Mouse (Mus musculus) CH12F3 (cell line): ENCODE measurements around the gene Tmem223.

Source experiments
- in situ Hi-C: fragments of 300-500 bp; cut with MboI; formaldehyde crosslinking; loops from 2 replicates; pipeline ENCODE4 v1.14.3; 2020; ENCODE audit warnings: low sequenced_read_pairs

Tmem223 gene

GRCm38 (mm10) chr19:8742176-8742575 is 28.6 kb upstream of the Tmem223 start:
- in situ Hi-C loops: no loop called here

GRCm38 (mm10) chr19:8745382-8745781 is 25.4 kb upstream of the Tmem223 start:
- in situ Hi-C loops: no loop called here

DNA sequence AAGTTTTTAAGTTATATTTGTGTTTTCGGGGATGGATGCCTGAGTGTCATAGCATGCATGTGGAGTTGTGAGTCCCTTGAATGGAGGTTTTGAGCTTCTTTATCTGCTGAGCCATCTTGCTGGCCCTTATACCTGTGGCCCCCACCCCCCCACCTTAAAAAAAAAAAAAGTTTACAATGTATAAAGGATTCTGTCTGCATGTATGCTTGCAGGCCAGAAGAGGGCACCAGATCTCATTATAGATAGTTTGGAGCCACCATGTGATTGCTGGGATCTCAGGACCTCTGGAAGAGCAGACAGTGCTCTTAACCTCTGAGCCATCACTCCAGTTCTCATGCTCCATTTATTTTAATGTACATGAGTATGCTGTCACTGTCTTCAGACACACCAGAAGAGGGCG is 23.4 kb upstream of the Tmem223 start:
- in situ Hi-C loops: no loop called here

GRCm38 (mm10) chr19:8755652-8756051 is 15.1 kb upstream of the Tmem223 start:
- in situ Hi-C loops: no loop called here

DNA sequence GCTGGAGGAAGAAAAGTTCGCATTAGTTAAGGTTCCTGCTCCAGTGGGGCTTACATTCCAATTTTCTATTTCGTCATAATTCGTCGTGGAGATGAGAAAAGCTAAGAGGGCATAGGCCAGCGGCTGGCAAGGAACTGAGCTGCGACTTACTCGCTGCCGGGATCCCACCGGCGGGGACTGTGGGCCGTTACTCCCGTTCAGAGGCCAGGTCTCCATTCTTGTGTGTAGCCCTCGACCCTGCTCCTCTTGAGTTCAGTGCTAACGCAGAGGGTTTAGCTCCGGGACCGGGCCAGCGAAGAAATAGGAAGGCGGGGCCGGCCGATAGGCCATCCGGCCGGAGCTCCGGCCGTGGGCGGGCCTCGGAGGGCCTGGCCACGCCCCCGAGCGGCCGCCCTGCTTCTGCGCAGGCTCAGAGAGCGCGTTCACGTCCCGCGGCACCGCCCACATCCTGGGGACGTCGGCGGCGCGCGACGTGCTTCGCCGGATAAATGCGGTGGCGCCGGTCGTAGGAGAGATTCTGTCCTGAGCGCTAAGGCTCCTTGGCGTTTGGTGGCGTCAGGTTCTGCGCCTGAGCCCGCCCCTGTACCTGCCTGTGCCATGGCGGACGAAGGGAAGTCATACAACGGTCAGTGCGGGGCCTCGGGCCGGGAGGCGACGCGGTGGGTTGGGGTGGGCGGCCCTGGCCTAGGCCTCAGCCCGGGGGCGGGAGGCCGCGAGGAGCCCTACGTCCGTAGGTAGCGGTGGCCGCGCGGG is 14.0 kb upstream of the Tmem223 start, which contains the start of gene Nxf1:
Gene Nxf1 (plus strand): TSS at position 439 of the 753 bp plus-strand sequence.
- in situ Hi-C loops: no loop called here

- in situ Hi-C loops: no loop called here
These were observed 13.3 kb upstream of the Tmem223 start for GRCm38 (mm10) chr19:8757471-8757998.

GRCm38 (mm10) chr19:8758899-8759298 is 11.9 kb upstream of the Tmem223 start:
- in situ Hi-C loops: no loop called here

DNA sequence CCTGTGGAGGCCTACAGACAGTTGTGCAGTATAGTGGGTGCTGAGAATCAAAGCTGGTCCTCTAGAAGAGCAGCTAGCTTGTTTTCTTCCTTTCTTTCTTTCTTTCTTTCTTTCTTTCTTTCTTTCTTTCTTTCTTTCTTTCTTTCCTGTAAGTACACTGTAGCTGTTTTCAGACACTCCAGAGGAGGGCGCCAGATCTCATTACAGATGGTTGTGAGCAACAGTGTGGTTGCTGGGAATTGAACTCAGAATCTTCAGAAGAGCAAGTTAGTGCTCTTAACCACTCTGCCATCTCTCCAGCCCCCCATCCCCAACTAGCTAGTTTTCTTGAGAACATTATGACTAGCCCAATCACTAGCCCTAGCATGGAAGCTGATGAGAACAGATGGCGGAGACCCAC is 10.0 kb upstream of the Tmem223 start:
- in situ Hi-C loops: no loop called here

GRCm38 (mm10) chr19:8763276-8763675 is 7.5 kb upstream of the Tmem223 start:
- in situ Hi-C loops: no loop called here

- in situ Hi-C loops: no loop called here
These were observed 5.2 kb upstream of the Tmem223 start for GRCm38 (mm10) chr19:8765562-8765961.

- in situ Hi-C loops: no loop called here
These were observed 2.2 kb downstream of the Tmem223 start for GRCm38 (mm10) chr19:8772996-8773395.

DNA sequence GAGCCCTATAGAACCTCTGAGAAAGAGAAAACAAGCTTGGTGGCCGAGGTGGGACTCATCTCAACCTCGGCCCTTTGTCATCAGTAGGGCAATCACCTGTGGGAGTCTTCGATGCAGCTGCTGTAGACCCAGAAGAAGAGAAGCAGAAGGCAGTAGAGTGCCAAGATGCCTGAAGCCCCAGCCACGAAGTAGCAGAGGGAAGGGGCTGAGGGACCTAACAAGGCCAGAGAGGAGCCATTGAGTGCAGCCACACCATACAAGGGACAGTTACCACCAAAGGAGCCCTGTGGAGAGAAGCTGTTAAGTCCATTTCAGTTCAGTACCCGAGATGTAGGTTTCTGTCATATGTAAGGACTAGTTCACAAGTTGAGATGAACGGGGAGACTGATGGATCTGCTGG is 2.6 kb downstream of the Tmem223 start:
- in situ Hi-C loops: no loop called here

DNA sequence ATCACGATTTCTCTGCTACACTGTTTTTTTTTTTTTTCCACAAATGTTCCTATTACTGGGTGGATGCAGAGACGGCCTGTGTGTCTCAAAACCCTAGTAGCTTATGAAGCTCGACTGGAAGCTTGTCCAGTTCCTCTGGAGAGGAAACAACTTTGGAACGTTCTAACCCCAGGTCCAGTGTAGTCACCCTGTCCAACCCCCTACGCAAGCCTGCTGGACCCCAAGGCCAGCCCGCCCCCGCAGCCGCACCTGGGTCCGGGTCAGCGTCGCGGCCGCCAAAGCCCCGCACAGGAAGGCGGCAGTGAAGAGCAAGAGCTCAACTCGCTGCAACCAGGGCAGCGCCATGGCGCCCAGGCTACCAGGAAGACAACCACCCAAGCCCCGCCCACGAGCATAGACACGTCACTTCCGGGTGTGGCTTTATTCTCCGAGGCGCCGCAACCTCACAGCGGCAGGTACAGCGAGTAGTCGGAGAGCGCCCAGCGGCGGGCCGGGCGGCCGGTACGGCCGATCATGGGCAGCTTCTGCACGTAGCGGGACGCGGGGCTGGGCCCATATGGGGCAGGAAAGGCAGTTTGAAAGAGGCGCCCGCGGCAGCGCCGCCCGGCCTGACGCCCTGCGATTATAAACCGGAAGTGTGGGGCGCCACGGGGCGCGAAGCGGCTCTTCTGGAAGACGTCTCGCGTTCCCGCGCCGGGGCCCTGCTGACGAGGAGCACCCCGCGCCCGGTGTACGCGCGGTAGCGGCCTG is 3.5 kb downstream of the Tmem223 start, which contains the start of gene Tmem179b:
Gene Tmem179b (minus strand): TSS at position 382 of the 750 bp plus-strand sequence.
- in situ Hi-C loops: no loop called here

- in situ Hi-C loops: no loop called here
These were observed 4.2 kb downstream of the Tmem223 start for GRCm38 (mm10) chr19:8774951-8775421.

DNA sequence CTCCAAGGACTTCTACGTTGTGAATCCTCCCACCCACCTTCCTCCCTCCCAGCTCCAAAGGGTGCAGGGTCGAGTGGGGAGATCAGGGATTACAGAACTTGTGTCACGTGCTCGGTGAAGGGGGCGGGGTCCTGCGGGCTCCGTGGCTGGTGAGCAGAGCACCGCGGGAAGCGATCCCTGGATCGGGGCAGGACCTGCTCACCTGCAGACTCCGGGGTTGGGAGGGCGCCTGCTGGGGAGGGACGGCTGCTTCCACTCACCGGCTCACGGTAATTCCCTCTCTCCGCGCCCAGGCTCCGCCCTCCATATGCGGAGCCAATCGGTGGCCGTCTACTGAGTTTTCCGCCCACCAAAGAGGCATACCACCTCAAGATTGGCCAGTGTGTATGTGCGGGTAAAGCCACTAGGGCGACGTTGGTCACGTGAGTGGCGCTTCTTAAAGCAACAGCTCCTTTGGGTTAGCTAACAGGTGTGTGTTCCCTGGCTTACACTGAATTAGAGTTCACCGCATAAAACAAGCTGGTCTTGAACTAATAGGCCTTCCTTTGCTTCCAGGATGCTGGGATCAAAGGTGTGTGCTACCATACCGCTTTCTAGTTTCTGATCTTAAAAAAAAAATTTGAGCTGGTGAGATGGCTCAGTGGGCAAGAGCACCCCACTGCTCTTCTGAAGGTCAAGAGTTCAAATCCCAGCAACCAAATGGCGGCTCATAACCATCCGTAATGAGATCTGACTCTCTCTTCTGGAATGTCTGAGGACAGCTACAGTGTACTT is 15.4 kb downstream of the Tmem223 start, which contains the start of gene Taf6l:
Gene Taf6l (minus strand): TSS at position 410 of the 774 bp plus-strand sequence.
- in situ Hi-C loops: no loop called here

DNA sequence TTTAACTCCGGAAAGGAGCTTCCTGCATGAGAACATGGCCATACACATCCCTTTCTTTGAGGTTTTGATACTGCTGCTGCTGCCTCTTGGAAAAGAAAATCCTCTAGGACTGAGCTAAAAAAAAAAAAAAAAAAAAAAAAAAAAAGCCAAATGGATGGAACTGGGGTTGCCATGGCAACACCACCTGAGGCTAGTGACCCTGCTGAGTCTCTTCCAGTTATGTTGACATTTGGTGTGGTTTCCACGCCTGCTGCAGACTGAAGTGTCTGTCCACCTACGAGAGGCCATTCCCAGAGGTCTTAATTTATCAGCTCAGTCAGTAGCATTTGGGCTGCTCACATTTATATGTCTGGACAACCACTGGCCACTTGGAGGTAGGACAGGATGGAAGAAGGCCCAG is 17.7 kb downstream of the Tmem223 start:
- in situ Hi-C loops: no loop called here

- in situ Hi-C loops: no loop called here
These were observed 18.4 kb downstream of the Tmem223 start for GRCm38 (mm10) chr19:8789171-8789570.

DNA sequence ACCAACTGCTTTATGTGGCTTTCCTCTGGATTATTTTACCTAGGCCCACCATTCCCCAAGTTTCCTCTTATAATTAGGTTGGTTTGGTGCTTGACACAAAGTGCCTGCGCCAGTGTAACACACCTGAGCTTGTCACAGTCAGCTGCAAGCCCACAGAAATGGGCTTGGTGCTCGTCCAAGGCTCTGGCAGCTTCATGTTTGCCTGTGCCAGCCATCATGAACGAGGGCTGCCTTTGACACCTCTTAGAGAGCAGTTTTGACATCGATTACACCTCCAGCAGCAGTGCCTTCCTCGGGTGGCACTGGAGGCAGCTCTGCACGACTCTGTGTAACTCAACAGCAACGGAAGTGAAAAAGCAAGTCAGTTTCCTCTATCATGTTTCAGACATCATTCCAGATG is 19.4 kb downstream of the Tmem223 start:
- in situ Hi-C loops: no loop called here

DNA sequence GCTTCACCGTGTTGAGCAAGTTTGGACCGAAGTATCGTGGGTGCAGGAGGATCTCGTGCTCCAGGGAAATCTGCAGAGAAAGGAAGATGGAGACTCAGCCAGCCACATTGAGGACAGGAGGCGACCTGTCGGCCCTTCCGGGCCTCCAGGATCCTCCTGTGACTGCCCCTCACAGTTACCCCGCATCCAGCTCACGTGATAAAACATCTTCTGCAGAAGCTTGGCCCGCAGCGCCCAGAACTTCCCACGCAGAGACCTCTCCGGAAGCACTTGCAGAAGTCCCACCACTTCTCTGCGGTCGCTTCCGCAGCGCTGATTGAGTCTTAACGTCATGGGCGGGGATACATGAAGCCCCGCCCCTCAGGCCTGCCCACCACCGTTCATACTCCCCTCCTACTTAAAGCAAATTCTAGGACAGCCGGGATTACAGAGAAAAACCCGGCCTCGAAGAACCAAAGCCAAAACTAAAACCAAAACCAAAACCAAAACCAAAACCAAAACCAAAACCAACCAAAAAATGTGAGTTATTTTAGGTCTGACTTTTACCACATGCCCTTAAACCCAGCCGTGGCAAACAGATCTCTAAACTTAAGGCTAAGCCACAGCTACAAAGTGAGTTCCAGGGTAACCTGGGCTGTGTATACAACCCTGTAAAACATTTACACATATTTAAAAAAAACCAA is 27.6 kb downstream of the Tmem223 start, which contains the start of gene Polr2g:
Gene Polr2g (minus strand): TSS at position 314 of the 683 bp plus-strand sequence.
- in situ Hi-C loops: no loop called here

GRCm38 (mm10) chr19:8798947-8799315 is 28.1 kb downstream of the Tmem223 start:
- in situ Hi-C loops: no loop called here
